Mouse (Mus musculus) midbrain, embryonic 16.5 days (tissue): ENCODE measurements at regions not wholly inside any gene's neighbourhood (a gene's known extent, or its start where the extent isn't known, plus 50 kb on each side); places are given as distances from the start of the nearest gene placed in this dataset.

Experiments
- ATAC-seq: fragments of 200-750 bp; cut with Nextera tagmentation; 2 replicates; pipeline ENCODE4 v1.8.0; 2017; ENCODE audit warnings: moderate TSS enrichment
- H3K27ac ChIP-seq: fragments of 300-500 bp; sonication (generic); 2 replicates; pipeline ENCODE4 v1.5.1; 2014; ENCODE audit warnings: mild to moderate bottlenecking, low read length, mixed read lengths
- H3K27me3 ChIP-seq: fragments of 300-500 bp; sonication (generic); 2 replicates; pipeline ENCODE4 v1.6.1; 2014; ENCODE audit warnings: low read depth, low read length, mixed read lengths; ENCODE audit not compliant: control insufficient read depth, insufficient read depth
- H3K36me3 ChIP-seq: fragments of 300-500 bp; sonication (generic); 2 replicates; pipeline ENCODE4 v1.6.1; 2014; ENCODE audit warnings: mild to moderate bottlenecking, low read length, moderate library complexity, mixed read lengths; ENCODE audit not compliant: control insufficient read depth, insufficient read depth
- H3K4me1 ChIP-seq: fragments of 300-500 bp; sonication (generic); 2 replicates; pipeline ENCODE4 v1.6.1; 2014; ENCODE audit warnings: mild to moderate bottlenecking, low read length, mixed read lengths; ENCODE audit not compliant: control insufficient read depth, insufficient read depth
- H3K4me2 ChIP-seq: fragments of 300-500 bp; sonication (generic); 2 replicates; pipeline ENCODE4 v1.6.1; 2014; ENCODE audit warnings: mild to moderate bottlenecking, low read length, mixed read lengths
- H3K4me3 ChIP-seq: fragments of 300-500 bp; sonication (generic); 2 replicates; pipeline ENCODE4 v1.5.1; 2014; ENCODE audit warnings: low read depth, mild to moderate bottlenecking, low read length, moderate library complexity, mixed read lengths
- H3K9ac ChIP-seq: fragments of 300-500 bp; sonication (generic); 2 replicates; pipeline ENCODE4 v1.6.1; 2014; ENCODE audit warnings: low read depth, low read length, mixed read lengths
- H3K9me3 ChIP-seq: fragments of 300-500 bp; sonication (generic); replicated peaks from 2 replicates; pipeline ENCODE4 v1.6.1; 2014; ENCODE audit warnings: mild to moderate bottlenecking, low read length, mixed read lengths; ENCODE audit not compliant: control insufficient read depth, poor library complexity, severe bottlenecking
- WGBS: fragments of 180-500 bp; shearing (Covaris S2); extraction: QIAGEN DNeasy Blood & Tissue Kit; methylation state at CpG from one replicate; pipeline ENCODE4 v1.1.7; 2014; 5-methylcytosine and 5-hydroxymethylcytosine counted together

DNA sequence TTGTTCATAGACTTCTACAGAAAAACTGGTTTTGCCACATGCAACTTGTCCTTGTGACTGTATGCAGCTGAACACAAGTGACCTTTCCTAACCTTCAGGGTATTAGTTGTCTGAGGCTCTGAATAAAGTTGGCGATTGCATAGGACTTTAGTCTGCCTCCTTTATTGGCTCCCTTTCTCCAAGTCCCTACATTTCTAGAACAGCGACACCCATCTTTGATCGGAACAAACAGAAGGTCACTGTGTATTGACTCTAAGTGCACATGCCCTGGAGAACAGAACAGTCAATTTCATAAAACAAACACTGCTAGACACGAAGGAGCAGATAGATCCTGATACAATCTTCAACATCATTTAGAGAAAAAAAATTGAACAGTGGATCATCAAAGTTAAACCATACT, 60.2 kb upstream of the Rbms3 start:
- no peak for ATAC-seq
- no peak overlapping the region for H3K4me2 ChIP-seq
- 83% methylated on average over 4 of the region's 4 CpGs for WGBS
- no peaks in the 10 kb centered on the region for H3K4me1 ChIP-seq
- no peaks in the 10 kb centered on the region for H3K27me3 ChIP-seq
- H3K9ac ChIP-seq = no peak overlapping the region
- no peaks in the 10 kb centered on the region for H3K9me3 ChIP-seq
- no peak overlapping the region for H3K27ac ChIP-seq
- no peaks in the 10 kb centered on the region for H3K36me3 ChIP-seq
- H3K4me3 ChIP-seq = no peak overlapping the region
